Mouse (Mus musculus) brain, embryonic 14.5 days (tissue): ENCODE data around the gene Myof.

Source experiments
- CTCF ChIP-seq: fragments of 200-500 bp; IDR thresholded peaks from 2 replicates; pipeline ENCODE4 v1.5.1; 2012; ENCODE audit warnings: inconsistent platforms, mild to moderate bottlenecking, moderate library complexity, borderline replicate concordance; ENCODE audit not compliant: insufficient read depth, insufficient read length; ENCODE audit errors: extremely low read depth
- POLR2A ChIP-seq: fragments of 200-500 bp; IDR thresholded peaks from 2 replicates; pipeline ENCODE4 v1.6.1; 2012; ENCODE audit warnings: mild to moderate bottlenecking, inconsistent platforms, borderline replicate concordance; ENCODE audit not compliant: poor library complexity, insufficient read depth, insufficient read length, severe bottlenecking; ENCODE audit errors: extremely low read depth

DNA sequence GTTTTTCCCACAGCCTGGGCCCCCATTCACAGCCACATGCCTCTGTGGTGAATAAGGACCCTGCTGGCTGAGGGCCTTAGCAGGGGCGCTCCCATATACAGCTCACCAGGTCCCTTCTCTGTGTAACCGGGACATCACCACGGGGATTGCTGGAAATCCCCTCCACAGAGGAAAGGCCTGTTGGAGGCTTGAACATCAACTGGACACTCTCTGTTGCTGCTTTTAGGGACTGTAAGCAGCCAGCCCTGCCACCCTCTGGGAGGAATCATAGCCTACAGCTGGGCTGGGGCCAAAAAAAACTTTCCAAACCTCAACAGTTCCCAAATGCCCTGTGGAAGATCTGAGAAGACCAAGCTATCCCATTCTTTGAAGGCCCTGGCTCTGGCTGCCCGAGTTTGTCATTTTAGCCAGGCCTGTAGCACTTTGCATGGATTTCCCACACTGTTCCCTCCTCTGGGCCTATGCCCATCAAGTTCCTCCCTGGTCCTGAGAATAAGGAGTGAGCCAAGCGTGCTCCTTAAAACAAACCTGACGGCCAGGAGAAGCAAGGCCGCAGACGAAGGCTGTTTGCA, 38.5 kb downstream of the Myof start:
- TF ChIP-seq CTCF = no peak
- TF ChIP-seq POLR2A = no peak
